Mouse (Mus musculus): ENCODE data around the gene Tmem89. TPM values are rescaled to one million over a fixed set of nuclear protein-coding genes. Genes with fewer than 3 reads are reported as not detected.

Tmem89 gene
- polyA plus RNA-seq (2011; ENCODE audit: insufficient read depth, insufficient read length, low replicate concordance, missing spikeins): not detected in 2 replicates

DNA sequence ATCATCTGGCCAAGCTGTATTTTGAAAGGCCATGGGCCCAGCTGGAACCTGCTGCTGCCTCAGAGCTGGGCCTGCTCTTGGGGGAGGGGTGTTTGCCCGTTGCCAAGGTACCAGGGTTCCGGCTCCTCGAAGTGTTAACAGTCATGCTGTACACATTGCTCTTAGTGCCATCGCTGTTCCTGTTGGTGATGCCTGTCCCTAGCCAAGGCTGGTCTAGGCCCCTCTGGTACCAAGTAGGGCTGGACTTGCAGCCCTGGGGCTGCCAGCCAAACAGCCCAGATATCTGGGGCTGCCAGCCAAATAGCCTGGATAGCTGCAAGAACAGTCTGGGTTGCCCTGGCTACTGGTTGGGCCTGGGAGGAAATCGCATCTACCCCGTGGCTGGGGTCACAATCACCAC, at the start of gene Tmem89:
Gene Tmem89 (plus strand): TSS at position 129 of the 400 bp plus-strand sequence.
- WGBS: 76% methylated on average over 6 of the region's 6 CpGs
- H3K4me1 ChIP-seq (ENCODE audit: control insufficient read depth, insufficient read depth, low read length): no peaks in the 10 kb centered on the region
- no peak for TF ChIP-seq POLR2A (IDR thresholded peaks at IDR 0.05; ENCODE audit: borderline replicate concordance, control insufficient read depth, low read depth, low read length)
- no peak for TF ChIP-seq CTCF (IDR thresholded peaks at IDR 0.05; ENCODE audit: control insufficient read depth, insufficient read depth, low read length)
- H3K27ac ChIP-seq (ENCODE audit: control insufficient read depth, insufficient read depth, low read depth, low read length, poor library complexity): no peak within 1 kb of the TSS
- no peak within 1 kb of the TSS for H3K4me3 ChIP-seq (replicated peaks; ENCODE audit: control insufficient read depth, low read depth, low read length)

DNA sequence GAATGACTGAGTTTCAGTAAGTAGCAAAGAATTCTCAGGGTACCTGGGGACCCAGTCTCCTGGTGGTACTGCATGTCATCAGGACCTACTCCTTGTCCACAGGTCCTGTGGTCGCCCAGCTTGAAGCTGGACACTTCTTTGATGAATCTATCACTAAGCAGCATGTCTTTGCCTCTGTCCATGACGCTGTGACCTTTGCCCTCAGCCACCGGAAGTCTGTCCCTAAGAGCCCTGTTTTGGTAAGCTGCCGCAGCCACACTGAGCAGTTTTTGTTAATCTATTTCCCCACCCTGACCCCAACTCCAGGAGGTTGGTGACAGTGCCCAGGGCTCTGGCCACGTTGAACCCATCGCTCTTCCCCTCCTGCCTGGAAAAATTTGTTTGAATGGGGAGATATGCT, 2.1 kb upstream of the Tmem89 start:
- Histone ChIP-seq H3K4me1 (ENCODE audit: control insufficient read depth, insufficient read depth, low read length) (no peaks in the 10 kb centered on the region), H3K27ac (ENCODE audit: control insufficient read depth, insufficient read depth, low read depth, low read length, poor library complexity) (no peak overlapping the region), H3K4me3 (replicated peaks; ENCODE audit: control insufficient read depth, low read depth, low read length) (no peak overlapping the region)
- 85% methylated on average over 6 of the region's 6 CpGs for WGBS
- TF ChIP-seq CTCF (IDR thresholded peaks at IDR 0.05; ENCODE audit: control insufficient read depth, insufficient read depth, low read length) (no peak), POLR2A (IDR thresholded peaks at IDR 0.05; ENCODE audit: borderline replicate concordance, control insufficient read depth, low read depth, low read length) (no peak)

- TF ChIP-seq POLR2A (IDR thresholded peaks at IDR 0.05; ENCODE audit: borderline replicate concordance, control insufficient read depth, low read depth, low read length): no peak
- no peak for TF ChIP-seq CTCF (IDR thresholded peaks at IDR 0.05; ENCODE audit: control insufficient read depth, insufficient read depth, low read length)
- Histone ChIP-seq H3K27ac (ENCODE audit: control insufficient read depth, insufficient read depth, low read depth, low read length, poor library complexity) (no peak overlapping the region), H3K4me3 (replicated peaks; ENCODE audit: control insufficient read depth, low read depth, low read length) (no peak overlapping the region), H3K4me1 (ENCODE audit: control insufficient read depth, insufficient read depth, low read length) (no peaks in the 10 kb centered on the region)
- 86% methylated on average over 7 of the region's 7 CpGs for WGBS
Measured at GRCm38 (mm10) chr9:108913161-108913560, 1.3 kb upstream of the Tmem89 start.

- H3K4me3 ChIP-seq (replicated peaks; ENCODE audit: control insufficient read depth, low read depth, low read length): no peak overlapping the region
- no peaks in the 10 kb centered on the region for H3K4me1 ChIP-seq (ENCODE audit: control insufficient read depth, insufficient read depth, low read length)
- WGBS: 76% methylated on average over 10 of the region's 10 CpGs
- TF ChIP-seq CTCF (IDR thresholded peaks at IDR 0.05; ENCODE audit: control insufficient read depth, insufficient read depth, low read length) (no peak), POLR2A (IDR thresholded peaks at IDR 0.05; ENCODE audit: borderline replicate concordance, control insufficient read depth, low read depth, low read length) (no peak)
- H3K27ac ChIP-seq (ENCODE audit: control insufficient read depth, insufficient read depth, low read depth, low read length, poor library complexity): no peak overlapping the region
Measured at GRCm38 (mm10) chr9:108913621-108914020, 798 bp upstream of the Tmem89 start.

DNA sequence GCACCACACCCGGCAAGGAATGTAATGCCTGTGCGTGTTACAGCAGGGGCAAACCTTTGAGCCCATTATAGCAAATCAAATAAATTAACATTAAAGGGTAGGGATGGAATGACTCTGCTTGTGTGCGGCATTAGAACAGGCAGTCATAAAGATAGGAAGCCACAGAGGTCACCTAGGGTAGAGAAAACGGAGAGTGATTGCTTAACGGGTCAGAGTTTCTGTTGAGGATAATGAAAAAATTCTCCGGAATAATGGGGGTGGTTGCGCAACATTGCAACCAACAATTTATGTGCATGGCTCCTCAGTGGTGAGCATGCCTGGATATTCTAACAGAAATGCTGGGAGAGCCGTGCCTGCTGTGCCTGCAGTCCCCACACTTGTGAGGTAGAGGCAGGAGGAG, 11.5 kb downstream of the Tmem89 start:
- WGBS: 35% methylated on average over 8 of the region's 8 CpGs
- H3K4me1 ChIP-seq (ENCODE audit: control insufficient read depth, insufficient read depth, low read length): peaks cover 2% of the 10 kb centered on the region; the same call in 1 of the 2 replicates
- TF ChIP-seq POLR2A (IDR thresholded peaks at IDR 0.05; ENCODE audit: borderline replicate concordance, control insufficient read depth, low read depth, low read length): no peak
- no peak for TF ChIP-seq CTCF (IDR thresholded peaks at IDR 0.05; ENCODE audit: control insufficient read depth, insufficient read depth, low read length)

DNA sequence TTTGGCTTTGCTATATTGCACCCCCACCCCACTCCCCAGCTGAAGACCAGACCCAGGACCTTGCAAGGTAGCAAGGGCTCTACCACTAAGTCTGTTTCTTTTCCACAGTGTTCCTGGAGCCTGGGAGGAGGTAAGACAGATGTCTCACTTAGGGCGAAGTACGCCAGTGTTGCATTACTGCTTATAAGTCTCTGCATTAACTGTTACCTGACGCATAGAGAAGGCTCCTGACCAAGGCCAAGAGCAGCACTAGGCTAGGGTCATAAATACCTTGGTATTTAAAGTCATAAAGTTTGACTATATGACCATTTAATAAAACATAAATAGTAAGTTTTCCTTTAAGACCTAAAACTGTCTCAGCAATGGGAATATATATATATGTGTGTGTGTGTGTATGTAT, 14.0 kb downstream of the Tmem89 start:
- TF ChIP-seq CTCF (IDR thresholded peaks at IDR 0.05; ENCODE audit: control insufficient read depth, insufficient read depth, low read length) (no peak), POLR2A (IDR thresholded peaks at IDR 0.05; ENCODE audit: borderline replicate concordance, control insufficient read depth, low read depth, low read length) (no peak)
- 75% methylated on average over 3 of the region's 3 CpGs for WGBS
- no peak overlapping the region for H3K4me3 ChIP-seq (replicated peaks; ENCODE audit: control insufficient read depth, low read depth, low read length)
- peaks cover 2% of the 10 kb centered on the region; the same call in 1 of the 2 replicates for H3K4me1 ChIP-seq (ENCODE audit: control insufficient read depth, insufficient read depth, low read length)
- H3K27ac ChIP-seq (ENCODE audit: control insufficient read depth, insufficient read depth, low read depth, low read length, poor library complexity): no peak overlapping the region

More for the DNA sequence above, 11.5 kb downstream of the Tmem89 start:
- no peak overlapping the region for H3K4me3 ChIP-seq (replicated peaks; ENCODE audit: control insufficient read depth, low read depth, low read length)
- H3K27ac ChIP-seq (ENCODE audit: control insufficient read depth, insufficient read depth, low read depth, low read length, poor library complexity): no peak overlapping the region

DNA sequence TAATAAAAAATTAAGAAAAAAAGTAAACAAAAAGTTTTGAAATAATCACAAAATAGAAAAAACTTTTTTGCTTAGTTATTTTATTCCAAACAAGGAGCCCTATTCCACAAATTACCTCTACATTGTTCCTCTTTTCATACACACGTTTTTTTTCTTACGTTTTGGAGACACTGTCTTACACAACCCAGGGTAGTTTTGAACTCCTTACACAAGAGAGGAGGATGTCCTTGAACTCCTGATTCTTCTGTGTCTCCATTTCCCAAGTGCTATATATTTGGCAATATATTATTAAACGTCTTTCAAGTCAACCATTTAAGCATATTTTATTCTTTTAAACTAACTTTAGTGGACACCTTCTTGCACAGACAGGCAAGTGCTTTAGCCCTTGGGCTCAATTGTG, 21.6 kb downstream of the Tmem89 start:
- 5% methylated on average over 3 of the region's 3 CpGs for WGBS
- H3K4me3 ChIP-seq (replicated peaks; ENCODE audit: control insufficient read depth, low read depth, low read length): no peak overlapping the region
- no peaks in the 10 kb centered on the region; the same call in 1 of the 2 replicates for H3K4me1 ChIP-seq (ENCODE audit: control insufficient read depth, insufficient read depth, low read length)
- H3K27ac ChIP-seq (ENCODE audit: control insufficient read depth, insufficient read depth, low read depth, low read length, poor library complexity): no peak overlapping the region
- TF ChIP-seq POLR2A (IDR thresholded peaks at IDR 0.05; ENCODE audit: borderline replicate concordance, control insufficient read depth, low read depth, low read length) (no peak), CTCF (IDR thresholded peaks at IDR 0.05; ENCODE audit: control insufficient read depth, insufficient read depth, low read length) (no peak)

- H3K27ac ChIP-seq (ENCODE audit: control insufficient read depth, insufficient read depth, low read depth, low read length, poor library complexity): peak within 1 kb of the TSS; percentile 27; the same call in 1 of the 2 replicates
- TF ChIP-seq CTCF (IDR thresholded peaks at IDR 0.05; ENCODE audit: control insufficient read depth, insufficient read depth, low read length) (peak; percentile 94), POLR2A (IDR thresholded peaks at IDR 0.05; ENCODE audit: borderline replicate concordance, control insufficient read depth, low read depth, low read length) (peak; percentile 93; the same call in 1 of the 2 replicates)
- H3K4me1 ChIP-seq (ENCODE audit: control insufficient read depth, insufficient read depth, low read length): no peaks in the 10 kb centered on the region; the same call in 1 of the 2 replicates
- WGBS: under 1% methylated on average over 58 of the region's 58 CpGs
- H3K4me3 ChIP-seq (replicated peaks; ENCODE audit: control insufficient read depth, low read depth, low read length): peak within 1 kb of the TSS; percentile 92
Measured at GRCm38 (mm10) chr9:108936418-108937364, 22.3 kb downstream of the Tmem89 start, which contains the start of gene Uqcrc1. Gene Uqcrc1, plus strand, starts transcription at chr9:108936633.

Data from bone marrow, adult 2 months (tissue).